Mouse (Mus musculus): Measurements from ENCODE around the gene Methig1. TPM values are rescaled to one million over a fixed set of nuclear protein-coding genes. Genes with fewer than 3 reads are reported as not detected.
"Not testable (repeated sequence)": the region's sequence is repeated elsewhere in the genome, so short reads cannot be mapped to it uniquely, and the experiment has no call there.

Gene Methig1
- polyA plus RNA-seq, 1 experiment from 2014 or later, result not detected

- Histone ChIP-seq H3K4me2 (no peak overlapping the region), H3K9me3 (ENCODE audit: low read depth, low read length) (no peaks in the 10 kb centered on the region), H3K4me1 (ENCODE audit: insufficient read depth) (no peaks in the 10 kb centered on the region), H3K9ac (no peak overlapping the region), H3K36me3 (ENCODE audit: insufficient read depth) (no peaks in the 10 kb centered on the region), H3K27me3 (ENCODE audit: insufficient read depth, low read length) (no peaks in the 10 kb centered on the region), H3K27ac (ENCODE audit: low read depth) (no peak overlapping the region), H3K4me3 (ENCODE audit: low read depth, low read length) (no peak overlapping the region)
- DNase-seq (no peak), ATAC-seq (ENCODE audit: insufficient read depth) (no peak)
- TF ChIP-seq CTCF (IDR thresholded peaks at IDR 0.05; ENCODE audit: low read depth), result no peak
- WGBS, result 88% methylated on average over 5 of the region's 5 CpGs
Observed at GRCm38 (mm10) chr15:100314448-100315145, 38.4 kb upstream of the Methig1 start.

GRCm38 (mm10) chr15:100318014-100318671 is 34.8 kb upstream of the Methig1 start:
- DNase-seq (peak; percentile 68), ATAC-seq (ENCODE audit: insufficient read depth) (peak; percentile 75)
- 34% methylated on average over 4 of the region's 4 CpGs for WGBS
- not testable (repeated sequence) for H3K9ac ChIP-seq; H3K4me1 ChIP-seq (ENCODE audit: insufficient read depth); H3K27me3 ChIP-seq (ENCODE audit: insufficient read depth, low read length); H3K9me3 ChIP-seq (ENCODE audit: low read depth, low read length); H3K36me3 ChIP-seq (ENCODE audit: insufficient read depth); H3K27ac ChIP-seq (ENCODE audit: low read depth); H3K4me2 ChIP-seq; H3K4me3 ChIP-seq (ENCODE audit: low read depth, low read length)

GRCm38 (mm10) chr15:100319884-100320283 is 33.1 kb upstream of the Methig1 start:
- WGBS, result 80% methylated on average over 1 of the region's 1 CpGs
- Histone ChIP-seq H3K27ac (ENCODE audit: low read depth) (no peak overlapping the region), H3K27me3 (ENCODE audit: insufficient read depth, low read length) (no peaks in the 10 kb centered on the region), H3K9ac (no peak overlapping the region), H3K36me3 (ENCODE audit: insufficient read depth) (no peaks in the 10 kb centered on the region), H3K4me1 (ENCODE audit: insufficient read depth) (no peaks in the 10 kb centered on the region), H3K9me3 (ENCODE audit: low read depth, low read length) (no peaks in the 10 kb centered on the region), H3K4me2 (no peak overlapping the region), H3K4me3 (ENCODE audit: low read depth, low read length) (no peak overlapping the region)
- TF ChIP-seq CTCF (IDR thresholded peaks at IDR 0.05; ENCODE audit: low read depth), result no peak
- no peak for DNase-seq
- no peak for ATAC-seq (ENCODE audit: insufficient read depth)

GRCm38 (mm10) chr15:100320295-100320905 is 32.5 kb upstream of the Methig1 start:
- no peaks in the 10 kb centered on the region for H3K36me3 ChIP-seq (ENCODE audit: insufficient read depth)
- no peak for TF ChIP-seq CTCF (IDR thresholded peaks at IDR 0.05; ENCODE audit: low read depth)
- H3K9ac ChIP-seq, result no peak overlapping the region
- no peak overlapping the region for H3K4me2 ChIP-seq
- no peak for DNase-seq
- no peak overlapping the region for H3K4me3 ChIP-seq (ENCODE audit: low read depth, low read length)
- 47% methylated on average over 9 of the region's 9 CpGs for WGBS
- H3K27ac ChIP-seq (ENCODE audit: low read depth), result no peak overlapping the region
- H3K27me3 ChIP-seq (ENCODE audit: insufficient read depth, low read length), result no peaks in the 10 kb centered on the region
- ATAC-seq (ENCODE audit: insufficient read depth), result no peak
- H3K4me1 ChIP-seq (ENCODE audit: insufficient read depth), result no peaks in the 10 kb centered on the region
- no peaks in the 10 kb centered on the region for H3K9me3 ChIP-seq (ENCODE audit: low read depth, low read length)

- Histone ChIP-seq H3K4me1 (ENCODE audit: insufficient read depth) (no peaks in the 10 kb centered on the region), H3K4me2 (no peak overlapping the region), H3K9me3 (ENCODE audit: low read depth, low read length) (no peaks in the 10 kb centered on the region), H3K4me3 (ENCODE audit: low read depth, low read length) (no peak overlapping the region), H3K27me3 (ENCODE audit: insufficient read depth, low read length) (no peaks in the 10 kb centered on the region), H3K9ac (no peak overlapping the region), H3K36me3 (ENCODE audit: insufficient read depth) (no peaks in the 10 kb centered on the region), H3K27ac (ENCODE audit: low read depth) (no peak overlapping the region)
- peak; percentile 63 for DNase-seq
- WGBS, result 42% methylated on average over 5 of the region's 5 CpGs
- TF ChIP-seq CTCF (IDR thresholded peaks at IDR 0.05; ENCODE audit: low read depth), result peak; percentile 57
- no peak for ATAC-seq (ENCODE audit: insufficient read depth)
Observed at GRCm38 (mm10) chr15:100321134-100321533, 31.8 kb upstream of the Methig1 start.

- Histone ChIP-seq H3K36me3 (ENCODE audit: insufficient read depth) (no peaks in the 10 kb centered on the region), H3K27me3 (ENCODE audit: insufficient read depth, low read length) (no peaks in the 10 kb centered on the region), H3K27ac (ENCODE audit: low read depth) (no peak overlapping the region), H3K4me2 (no peak overlapping the region), H3K4me1 (ENCODE audit: insufficient read depth) (no peaks in the 10 kb centered on the region), H3K9ac (no peak overlapping the region), H3K9me3 (ENCODE audit: low read depth, low read length) (no peaks in the 10 kb centered on the region), H3K4me3 (ENCODE audit: low read depth, low read length) (no peak overlapping the region)
- ATAC-seq (ENCODE audit: insufficient read depth) (no peak), DNase-seq (no peak)
- WGBS, result 67% methylated on average over 12 of the region's 12 CpGs
- no peak for TF ChIP-seq CTCF (IDR thresholded peaks at IDR 0.05; ENCODE audit: low read depth)
Observed at GRCm38 (mm10) chr15:100324021-100324591, 28.8 kb upstream of the Methig1 start.

- Histone ChIP-seq H3K36me3 (ENCODE audit: insufficient read depth) (no peaks in the 10 kb centered on the region), H3K4me2 (no peak overlapping the region), H3K4me1 (ENCODE audit: insufficient read depth) (no peaks in the 10 kb centered on the region), H3K9ac (no peak overlapping the region), H3K9me3 (ENCODE audit: low read depth, low read length) (no peaks in the 10 kb centered on the region), H3K27ac (ENCODE audit: low read depth) (no peak overlapping the region), H3K27me3 (ENCODE audit: insufficient read depth, low read length) (no peaks in the 10 kb centered on the region), H3K4me3 (ENCODE audit: low read depth, low read length) (no peak overlapping the region)
- no peak for ATAC-seq (ENCODE audit: insufficient read depth)
- TF ChIP-seq CTCF (IDR thresholded peaks at IDR 0.05; ENCODE audit: low read depth), result no peak
- 87% methylated on average over 3 of the region's 3 CpGs for WGBS
- no peak for DNase-seq
Observed at GRCm38 (mm10) chr15:100325235-100325634, 27.7 kb upstream of the Methig1 start.

- not testable (repeated sequence) for DNase-seq; H3K4me3 ChIP-seq (ENCODE audit: low read depth, low read length); H3K4me1 ChIP-seq (ENCODE audit: insufficient read depth); H3K27ac ChIP-seq (ENCODE audit: low read depth); ATAC-seq (ENCODE audit: insufficient read depth); H3K27me3 ChIP-seq (ENCODE audit: insufficient read depth, low read length); H3K36me3 ChIP-seq (ENCODE audit: insufficient read depth); H3K9me3 ChIP-seq (ENCODE audit: low read depth, low read length); H3K9ac ChIP-seq; H3K4me2 ChIP-seq
- WGBS, result 68% methylated on average over 3 of the region's 4 CpGs
Observed at GRCm38 (mm10) chr15:100328089-100328488, 24.9 kb upstream of the Methig1 start.

- not testable (repeated sequence) for H3K36me3 ChIP-seq (ENCODE audit: insufficient read depth); ATAC-seq (ENCODE audit: insufficient read depth)
- WGBS, result 63% methylated on average over 10 of the region's 10 CpGs
Observed at GRCm38 (mm10) chr15:100329336-100329735, 23.6 kb upstream of the Methig1 start.

More at GRCm38 (mm10) chr15:100329336-100329735, 23.6 kb upstream of the Methig1 start:
- H3K4me3 ChIP-seq (ENCODE audit: low read depth, low read length); H3K27ac ChIP-seq (ENCODE audit: low read depth); H3K4me2 ChIP-seq; H3K4me1 ChIP-seq (ENCODE audit: insufficient read depth); H3K9me3 ChIP-seq (ENCODE audit: low read depth, low read length); H3K9ac ChIP-seq; H3K27me3 ChIP-seq (ENCODE audit: insufficient read depth, low read length); DNase-seq: not testable (repeated sequence)

Data from lung, embryonic 14.5 days (tissue).